Mouse (Mus musculus) megakaryocyte, embryonic 14.5 days (primary cell): Measurements from ENCODE around the gene a.

Experiments used
- FLI1 ChIP-seq: IDR thresholded peaks from 2 replicates; pipeline ENCODE4 v1.6.1; 2012; ENCODE audit warnings: low read length, inconsistent platforms, mixed read lengths
- GATA1 ChIP-seq: IDR thresholded peaks from 3 replicates; pipeline ENCODE4 v1.6.1; 2012; ENCODE audit warnings: mixed read lengths, low read length, inconsistent platforms, borderline replicate concordance

GRCm38 (mm10) chr2:155005491-155005890 is 214.3 kb downstream of the a start:
- TF ChIP-seq GATA1 (no peak), FLI1 (no peak)
